Mouse (Mus musculus): ENCODE measurements around the gene Gm11114.

Gene Gm11114

DNA sequence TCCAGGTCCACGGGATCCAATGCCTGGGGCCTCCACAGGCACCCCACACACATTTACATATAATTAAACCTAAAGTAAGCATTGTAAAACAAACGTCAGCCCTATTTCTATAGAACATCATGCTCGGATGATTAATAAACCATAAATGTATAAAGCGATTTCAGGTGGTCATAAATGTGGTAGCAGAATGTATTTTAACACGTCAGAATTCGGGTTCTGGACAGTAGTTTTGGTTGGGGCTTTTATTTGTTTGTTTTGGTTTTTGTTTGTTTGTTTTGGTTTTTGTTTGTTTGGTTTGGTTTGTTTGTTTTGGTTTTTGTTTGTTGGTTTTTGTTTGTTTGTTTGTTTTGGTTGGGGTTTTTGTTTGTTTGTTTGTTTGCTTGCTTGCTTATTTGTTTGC is at the start of gene Gm11114:
TSS of gene Gm11114 (plus strand) at position 301 of the 400 bp plus-strand sequence.
- no peak for DNase-seq (ENCODE audit: extremely low read depth, low read depth, low spot score)

DNA sequence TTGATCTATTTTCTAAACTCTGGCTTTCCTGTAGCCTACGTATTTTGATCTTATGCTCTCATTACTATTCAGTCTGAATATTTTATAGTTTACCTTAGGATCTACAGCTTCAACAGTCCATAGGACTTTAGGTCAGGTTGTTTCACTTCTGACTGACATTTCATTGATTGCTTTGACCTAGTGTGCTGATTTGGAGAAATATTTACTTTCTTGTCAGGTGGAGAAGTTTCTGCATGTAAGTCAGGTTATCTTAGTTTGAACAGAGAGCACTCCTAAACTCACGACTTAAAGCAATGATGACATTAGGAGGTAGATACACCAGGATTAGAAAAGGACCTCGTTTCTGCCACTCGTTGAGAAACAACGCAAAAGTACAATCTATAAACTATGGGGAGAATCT is 45.7 kb upstream of the Gm11114 start:
- DNase-seq (ENCODE audit: extremely low read depth, low read depth, low spot score) = no peak

DNA sequence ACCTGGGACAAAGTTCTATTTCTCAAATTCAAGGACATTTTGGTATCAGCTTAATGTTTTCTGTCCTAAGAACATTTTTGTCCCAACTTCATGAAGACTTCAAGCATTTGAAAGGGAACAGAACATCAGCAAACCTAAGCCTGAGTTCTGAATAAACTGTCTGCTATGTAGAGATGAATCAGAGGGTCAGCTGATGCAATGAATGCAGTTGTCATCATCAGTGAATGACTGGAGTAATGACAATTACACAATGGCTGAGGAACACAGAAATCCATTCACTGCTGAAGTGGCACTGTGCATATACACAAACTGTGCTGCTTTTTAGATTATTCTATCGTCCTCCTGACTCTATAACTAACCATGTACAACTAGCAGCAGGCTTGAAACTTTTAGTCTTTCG is 38.5 kb upstream of the Gm11114 start:
- DNase-seq (ENCODE audit: extremely low read depth, low read depth, low spot score) = no peak

DNA sequence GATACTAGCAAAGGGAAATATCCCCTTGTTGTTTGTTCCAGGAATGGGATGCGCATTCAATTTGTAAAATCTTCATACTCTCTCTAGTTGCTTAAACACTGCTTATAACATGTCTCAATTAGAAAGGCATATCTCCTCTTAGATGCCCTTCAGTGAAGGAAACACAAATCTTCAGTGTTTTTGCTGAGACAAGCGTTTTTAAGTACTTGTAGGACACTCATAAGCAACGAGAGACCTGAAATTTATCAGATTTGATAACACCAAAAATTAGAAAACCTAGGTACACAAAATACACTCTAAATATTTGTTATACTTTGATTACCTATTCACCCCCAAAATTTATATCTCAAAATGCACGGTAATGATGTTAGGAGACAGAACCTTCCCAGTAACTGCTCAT is 9.7 kb upstream of the Gm11114 start:
- DNase-seq (ENCODE audit: extremely low read depth, low read depth, low spot score) = no peak

DNA sequence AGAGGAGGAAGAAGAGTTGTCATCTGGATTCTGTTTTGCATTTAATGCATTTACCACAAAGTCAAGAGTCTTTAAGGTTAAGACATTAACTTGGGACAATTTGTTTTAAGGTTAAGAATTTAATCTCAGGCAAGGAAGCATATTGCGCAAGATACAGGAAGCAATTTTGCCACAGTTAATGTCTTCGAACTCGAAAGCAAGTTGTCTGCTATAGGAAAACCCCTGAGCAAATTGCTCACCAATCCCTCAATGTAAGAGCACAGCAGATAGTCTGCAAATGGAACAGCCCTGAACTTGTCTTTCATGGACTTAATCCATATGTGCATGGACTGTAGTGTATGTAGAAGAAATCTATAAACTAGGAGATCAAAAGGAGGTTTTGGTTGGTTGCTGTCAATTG is 9.2 kb upstream of the Gm11114 start:
- DNase-seq (ENCODE audit: extremely low read depth, low read depth, low spot score) = no peak

DNA sequence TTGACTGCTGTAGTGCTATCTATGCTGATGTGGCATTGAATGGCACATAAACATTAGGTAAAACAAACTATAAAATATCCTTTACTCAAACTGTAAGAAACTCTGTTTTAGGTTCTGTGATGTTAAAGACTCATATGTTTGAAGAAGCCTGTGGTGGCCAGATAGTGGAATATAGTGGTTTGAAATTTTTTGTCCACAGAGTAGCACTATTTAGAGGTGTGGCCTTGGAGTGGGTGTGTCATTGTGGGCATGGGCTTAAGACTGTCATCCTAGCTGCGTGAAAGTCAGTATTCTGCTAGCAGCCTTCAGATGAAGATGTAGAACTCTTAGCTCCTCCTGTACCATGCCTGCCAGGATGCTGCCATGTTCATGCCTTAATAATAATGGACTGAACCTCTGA is 3.5 kb downstream of the Gm11114 start:
- no peak for DNase-seq (ENCODE audit: extremely low read depth, low read depth, low spot score)

DNA sequence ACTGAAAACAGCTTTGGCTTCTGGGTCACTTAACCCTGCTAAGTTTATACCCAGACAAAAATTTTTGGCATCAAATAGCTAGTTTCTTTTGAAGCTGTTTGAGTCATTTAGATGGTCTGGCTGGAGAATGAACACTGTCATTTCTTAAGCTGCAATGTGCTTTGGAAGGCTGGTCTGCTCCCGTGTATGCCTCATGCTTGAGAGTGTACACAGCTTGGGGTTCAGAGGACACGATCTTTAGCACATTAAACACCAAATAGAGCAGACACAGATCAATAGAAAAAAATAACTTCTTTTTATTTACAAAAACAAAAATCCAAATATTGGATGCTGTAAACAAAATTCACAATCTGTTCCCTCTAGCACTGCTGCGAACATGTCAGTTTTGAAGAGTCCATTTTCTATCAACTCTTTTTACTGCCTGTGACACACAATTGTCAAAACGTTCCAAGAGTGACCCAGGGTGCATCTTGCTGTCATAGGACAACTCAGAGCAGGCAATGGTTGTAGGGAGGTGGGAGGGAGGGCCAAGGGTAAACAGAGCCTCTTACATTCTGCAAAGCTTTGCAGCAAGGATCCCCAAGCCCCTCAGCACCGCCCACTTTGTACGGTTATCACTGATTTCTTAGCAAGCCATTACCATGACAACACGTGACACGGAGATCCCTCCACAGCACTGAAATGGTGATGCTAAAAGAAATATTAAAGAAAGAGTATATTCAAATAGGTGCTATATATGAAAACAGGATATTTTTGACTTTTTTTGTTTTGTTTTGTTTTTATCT is 7.8 kb downstream of the Gm11114 start:
- DNase-seq (ENCODE audit: extremely low read depth, low read depth, low spot score) = no peak

DNA sequence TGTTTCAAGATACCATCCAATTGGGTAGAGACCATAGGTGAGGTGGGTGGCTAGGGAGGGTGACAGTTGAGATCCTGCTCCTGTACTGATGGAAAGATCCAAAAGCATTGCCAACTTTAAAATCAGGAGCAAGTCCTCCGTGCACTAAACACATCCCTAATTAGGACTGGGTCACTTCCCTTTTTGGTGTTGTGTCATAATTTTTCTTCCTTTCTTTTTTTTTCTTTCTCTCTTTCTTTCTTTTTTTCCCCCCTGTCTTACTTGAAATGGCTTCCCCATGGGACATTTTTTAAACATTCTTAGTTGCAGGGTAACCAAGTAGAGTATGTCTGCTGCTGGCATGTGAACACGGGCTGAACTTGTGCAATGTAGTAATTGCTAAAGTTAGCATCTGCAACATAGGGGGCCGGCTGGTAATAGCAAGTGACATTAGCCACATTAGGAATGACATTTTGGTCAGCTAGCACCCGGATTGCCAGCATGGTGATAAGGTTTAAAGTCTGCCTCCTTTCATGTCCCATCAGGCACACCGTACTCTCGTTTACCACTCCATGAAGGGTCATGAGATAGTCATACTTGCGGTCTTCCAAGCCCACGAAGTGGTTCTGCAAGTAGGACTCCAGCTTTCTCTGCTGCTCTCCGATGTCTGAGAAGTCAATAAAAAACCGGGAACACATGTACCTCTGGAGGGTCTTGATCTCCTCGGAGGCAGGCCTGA is 11.7 kb downstream of the Gm11114 start:
- no peak for DNase-seq (ENCODE audit: extremely low read depth, low read depth, low spot score)

DNA sequence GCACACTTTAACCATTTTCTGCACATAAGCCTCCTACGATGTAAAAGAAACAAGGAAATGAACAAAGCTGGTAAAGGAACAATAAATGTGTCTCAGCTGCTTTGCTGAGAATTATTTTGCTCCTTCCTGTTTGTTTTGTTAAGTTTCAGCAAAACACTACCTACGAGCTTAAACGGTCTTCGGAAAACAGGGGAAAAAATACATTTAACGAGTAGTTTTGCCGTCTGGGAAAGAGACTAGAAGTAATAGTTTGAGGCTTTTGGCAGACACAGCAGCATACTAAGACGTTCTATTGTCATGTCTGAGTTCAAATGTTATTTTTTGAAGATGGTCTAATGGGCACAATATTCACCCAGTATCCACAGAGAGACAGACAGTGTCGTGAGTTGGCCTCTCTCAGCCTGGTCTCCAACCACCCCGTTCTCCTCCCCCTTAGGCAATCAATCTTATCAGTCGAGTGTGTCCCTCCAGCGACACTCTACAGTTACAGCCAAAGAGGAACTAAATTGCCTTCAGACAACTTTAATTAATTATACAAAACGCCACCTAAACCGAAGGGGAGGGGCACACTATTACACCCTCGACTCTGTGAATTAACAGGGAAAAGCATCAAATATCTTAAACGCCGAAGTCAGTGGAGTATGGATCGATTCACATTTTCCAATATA is 12.8 kb downstream of the Gm11114 start:
- DNase-seq (ENCODE audit: extremely low read depth, low read depth, low spot score) = no peak

DNA sequence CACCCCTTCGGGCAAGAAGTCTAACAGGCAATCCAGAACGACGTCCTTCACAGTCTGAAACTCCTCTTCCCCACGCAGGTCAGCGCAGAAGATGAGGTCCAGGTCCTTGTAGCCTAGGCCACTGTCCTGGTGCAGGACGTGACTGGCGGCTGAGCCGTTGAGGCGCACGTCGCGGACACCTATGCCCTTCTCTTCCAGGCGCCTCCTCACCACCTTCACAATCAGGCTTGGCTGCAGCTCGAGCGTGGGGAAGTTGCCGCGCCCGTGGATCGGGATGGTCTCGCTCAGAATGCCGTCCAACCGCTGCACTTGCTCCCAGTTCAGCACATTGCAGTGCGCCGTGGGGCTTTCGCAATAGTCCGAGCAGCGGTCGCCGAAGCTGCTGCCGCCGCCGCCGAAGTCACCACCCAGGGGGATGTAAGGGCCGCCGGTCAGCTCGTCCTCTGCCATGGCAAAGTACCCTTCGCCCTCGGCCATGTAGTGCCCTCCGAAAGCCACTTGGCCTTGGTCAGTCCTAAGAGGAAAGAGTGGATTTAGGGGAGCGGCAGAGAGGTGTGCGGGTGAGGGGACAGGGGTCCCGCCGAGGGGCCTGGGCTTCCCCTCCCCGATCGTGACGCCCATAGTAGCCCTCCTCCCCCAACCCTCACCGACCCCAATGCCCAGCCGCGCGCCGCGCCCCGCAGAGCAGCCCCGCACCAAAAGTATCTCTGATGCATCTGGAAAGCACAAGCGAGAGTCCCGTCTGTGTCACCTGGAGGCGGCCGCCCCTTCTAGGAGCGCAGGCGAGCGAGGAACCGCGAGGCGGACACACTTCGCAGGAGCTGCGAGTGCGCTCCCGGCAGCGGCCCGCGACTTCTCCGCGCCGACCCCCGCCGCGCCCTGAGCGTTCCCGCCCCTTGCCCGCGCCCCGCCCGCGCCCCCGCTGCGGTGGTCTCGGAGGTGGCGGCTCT is 14.0 kb downstream of the Gm11114 start:
- no peak for DNase-seq (ENCODE audit: extremely low read depth, low read depth, low spot score)

DNA sequence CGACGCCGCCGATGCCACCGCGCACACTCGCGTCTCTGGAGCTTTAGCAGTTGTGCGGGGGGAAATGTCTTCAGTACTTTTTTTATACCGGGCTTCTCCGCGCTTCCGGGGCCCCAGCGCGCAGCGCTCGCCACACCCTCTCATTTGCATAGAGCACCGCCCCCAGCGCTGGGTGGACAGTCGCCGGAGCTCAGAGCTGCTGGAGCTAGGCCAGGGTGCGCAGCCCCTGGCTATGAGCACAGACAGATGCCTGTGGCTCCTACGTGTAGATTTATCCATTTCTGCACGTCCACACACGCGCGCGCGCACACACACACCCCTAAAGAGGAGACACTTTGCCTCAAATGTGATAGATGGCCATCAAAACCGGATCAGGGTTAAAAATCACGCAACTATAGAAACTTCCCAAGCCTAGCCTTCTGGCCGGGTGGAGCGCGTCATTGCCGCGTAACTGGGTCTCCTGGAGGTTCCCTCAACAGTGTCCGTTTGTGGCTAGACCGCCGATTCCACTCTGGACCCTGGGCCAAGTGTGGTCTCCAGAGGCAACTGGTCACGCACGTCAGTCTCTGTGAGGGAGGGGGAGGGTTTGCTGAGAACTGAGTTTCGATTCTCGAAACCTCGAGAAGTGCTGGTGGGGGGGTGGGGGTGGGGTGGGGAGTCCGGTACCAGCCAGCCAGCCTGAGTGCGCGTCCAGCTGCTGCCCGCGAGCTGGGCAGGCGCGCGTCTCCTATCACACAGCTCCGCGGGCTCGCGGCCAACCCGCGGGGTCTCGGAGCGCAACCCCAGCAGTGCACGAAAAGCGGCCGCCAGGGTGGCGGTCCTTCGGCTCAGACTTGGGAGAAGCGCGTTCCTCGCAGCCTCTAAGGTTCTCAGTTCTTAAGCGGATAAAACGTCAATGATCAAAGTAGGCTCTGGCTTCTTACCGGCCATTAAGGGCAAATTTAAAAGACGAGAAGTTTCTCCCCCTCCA is 15.0 kb downstream of the Gm11114 start, which contains the start of gene Tent5a:
TSS of gene Tent5a (minus strand) at position 107 of the 970 bp plus-strand sequence.
- no peak for DNase-seq (ENCODE audit: extremely low read depth, low read depth, low spot score)

DNA sequence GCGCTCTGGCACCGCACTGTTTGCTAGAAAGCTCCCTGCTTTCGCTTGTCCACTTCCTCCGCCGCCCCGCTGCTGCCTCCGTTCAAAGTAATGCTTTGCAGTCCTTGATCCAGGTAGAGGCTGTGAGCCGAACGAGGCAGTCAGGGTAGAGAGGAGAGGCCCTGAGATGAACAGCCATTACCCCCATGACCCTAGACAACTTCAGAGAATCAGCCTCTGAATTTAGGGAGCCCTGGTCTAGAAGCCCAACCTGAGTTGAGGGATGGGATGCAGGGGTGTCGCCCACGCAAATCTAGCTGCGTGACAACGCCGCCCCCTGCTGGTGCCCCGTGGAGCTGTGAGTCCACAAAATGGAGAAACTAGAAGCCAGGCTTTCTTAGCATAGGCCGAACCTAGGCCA is 15.7 kb downstream of the Gm11114 start:
- no peak for DNase-seq (ENCODE audit: extremely low read depth, low read depth, low spot score)

DNA sequence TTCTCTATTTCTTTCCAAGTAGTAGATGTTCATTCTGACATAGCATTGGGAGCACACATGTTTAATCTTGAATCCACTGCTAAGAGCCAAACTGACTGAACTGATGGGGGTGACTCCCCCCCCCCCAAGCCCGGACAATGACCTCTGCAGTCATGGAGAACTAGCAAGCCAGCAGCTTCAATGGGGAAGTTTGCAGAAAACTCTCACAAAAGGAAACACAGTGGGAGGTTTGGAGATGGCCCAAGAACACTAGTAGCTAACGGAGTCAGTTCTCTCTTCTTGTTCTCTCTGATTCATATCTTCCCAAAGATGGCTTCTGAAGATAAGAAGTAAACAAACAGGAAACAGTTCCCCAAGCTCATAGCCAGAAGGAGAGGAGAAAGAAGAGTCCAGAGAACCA is 18.9 kb downstream of the Gm11114 start:
- no peak for DNase-seq (ENCODE audit: extremely low read depth, low read depth, low spot score)

DNA sequence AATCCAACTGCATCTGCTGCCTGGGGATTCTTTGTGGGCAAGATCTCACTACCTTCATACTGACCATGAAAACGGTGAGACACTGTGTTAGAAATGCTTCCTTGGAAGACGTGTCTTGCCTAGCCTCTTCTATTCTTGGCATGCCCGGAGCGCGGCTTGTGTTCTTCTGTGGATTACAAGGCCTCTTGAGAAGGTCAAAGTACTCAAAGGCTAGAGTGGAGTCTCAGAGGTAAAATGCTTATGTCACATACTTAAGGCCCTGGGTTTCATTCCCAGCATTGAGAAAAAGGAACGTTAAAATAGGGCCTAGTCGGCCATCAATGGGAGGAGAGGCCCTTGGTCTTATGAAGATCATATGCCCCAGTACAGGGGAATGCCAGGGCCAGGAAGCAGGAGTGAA is 23.5 kb downstream of the Gm11114 start:
- DNase-seq (ENCODE audit: extremely low read depth, low read depth, low spot score) = no peak

DNA sequence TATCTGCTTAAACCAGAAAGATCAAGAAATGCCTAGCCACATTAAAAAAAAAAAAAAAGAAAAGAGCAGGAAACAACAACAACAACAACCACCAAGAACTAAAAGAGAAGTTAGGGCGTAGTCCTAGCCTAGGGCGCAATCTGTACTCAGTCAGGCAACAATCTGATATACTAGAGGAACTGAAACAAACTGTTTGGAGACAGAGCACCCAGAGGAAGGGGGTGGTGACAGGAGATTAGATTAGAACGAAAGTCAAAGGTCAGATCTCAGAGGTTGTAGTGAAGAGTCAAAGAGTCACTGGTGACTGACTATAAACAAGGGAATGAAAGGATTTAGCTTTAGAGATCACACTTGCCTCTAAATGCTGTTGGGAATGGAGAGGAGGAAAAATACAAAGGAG is 27.7 kb downstream of the Gm11114 start:
- DNase-seq (ENCODE audit: extremely low read depth, low read depth, low spot score) = no peak

DNA sequence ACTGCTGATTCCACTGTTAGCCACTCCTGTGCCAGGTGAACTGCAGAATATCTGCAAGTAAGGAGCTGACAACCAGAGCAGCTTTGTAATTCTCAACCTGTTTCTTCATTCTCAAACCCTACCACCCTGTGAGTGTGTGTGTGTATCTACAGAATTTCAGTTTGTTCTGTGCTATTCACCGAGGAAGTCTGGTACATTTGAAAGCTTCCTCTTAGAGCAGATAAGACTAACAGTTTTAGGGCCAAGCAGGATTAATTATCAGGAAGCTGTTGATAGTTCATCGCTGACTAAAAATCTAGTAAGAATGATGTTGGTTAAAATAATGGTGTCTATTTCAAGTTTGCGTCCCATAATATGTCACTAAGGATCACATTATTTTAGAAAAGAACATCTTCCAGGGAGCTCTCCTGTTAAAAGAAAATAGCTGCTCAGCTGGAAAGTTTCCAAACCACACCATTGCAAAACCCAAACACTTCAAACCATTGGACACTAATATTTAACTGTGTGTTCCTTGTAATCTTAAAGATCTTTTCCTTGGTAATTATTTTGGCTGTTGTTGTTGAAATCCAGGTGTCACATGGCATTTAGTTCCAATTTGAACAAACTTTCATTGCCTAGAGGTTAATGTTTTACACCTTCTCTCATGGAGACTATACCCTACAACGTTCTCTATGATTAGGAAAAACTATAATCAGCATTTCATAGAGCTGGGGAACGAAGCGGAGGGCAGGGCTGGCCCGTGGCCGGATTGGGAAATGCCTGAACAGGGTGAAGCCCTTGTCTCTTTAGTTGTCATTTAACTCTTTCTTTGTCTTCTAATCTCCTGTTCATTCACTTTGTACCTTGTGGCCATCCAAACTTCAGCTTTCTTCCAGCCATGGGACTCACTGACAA is 30.6 kb downstream of the Gm11114 start:
- DNase-seq (ENCODE audit: extremely low read depth, low read depth, low spot score) = no peak

DNA sequence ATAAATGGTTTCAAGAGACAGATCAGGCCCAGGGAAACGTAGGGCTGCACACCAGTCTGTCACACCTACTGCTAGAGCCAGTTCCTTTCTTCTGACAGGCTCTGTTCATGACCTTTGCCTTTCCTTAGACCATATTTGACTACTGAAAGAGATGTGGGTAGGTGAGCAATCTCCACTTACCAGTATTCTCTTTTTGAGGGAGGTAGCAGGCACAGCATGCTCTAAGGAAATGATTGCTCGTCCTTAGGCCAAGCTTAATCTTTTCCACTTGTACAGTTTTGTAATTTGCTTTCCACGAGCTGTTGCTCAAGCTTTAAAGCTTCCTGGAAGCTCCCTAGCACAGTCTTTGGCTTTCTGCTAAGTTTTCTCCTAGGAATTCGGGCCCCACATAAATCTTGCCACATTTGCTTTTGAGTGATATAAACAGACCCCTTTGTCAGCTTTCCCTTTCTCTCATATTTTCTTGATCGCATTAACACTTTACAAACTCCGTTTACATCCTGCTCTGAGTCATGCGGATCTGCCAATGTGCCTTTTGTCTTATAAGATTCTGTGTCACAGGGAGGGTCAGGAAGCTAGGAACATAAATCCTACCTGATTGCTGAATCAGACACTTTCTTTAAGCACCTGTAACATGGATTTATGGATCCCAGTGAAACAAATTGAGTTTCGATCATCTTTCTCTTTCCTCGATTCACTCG is 35.4 kb downstream of the Gm11114 start:
- no peak for DNase-seq (ENCODE audit: extremely low read depth, low read depth, low spot score)

DNA sequence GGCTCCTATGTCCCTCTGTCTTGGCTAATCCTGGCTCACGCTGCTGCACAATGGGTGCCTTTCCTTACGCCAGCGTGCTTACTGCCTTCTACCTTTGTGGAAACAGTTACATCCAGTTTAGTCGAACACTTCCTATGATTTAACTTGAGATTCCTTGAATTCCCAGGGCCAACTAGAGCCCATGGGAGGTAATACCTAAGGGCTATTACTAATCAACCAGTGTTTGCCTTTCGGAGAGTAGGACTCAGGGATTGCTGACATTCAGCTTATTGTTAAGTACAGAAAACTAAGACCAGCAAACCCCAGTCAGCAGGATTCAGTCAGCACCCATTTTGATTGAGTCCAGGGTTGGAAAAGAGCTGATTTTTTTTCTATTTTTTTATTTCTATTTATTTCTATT is 43.0 kb downstream of the Gm11114 start:
- no peak for DNase-seq (ENCODE audit: extremely low read depth, low read depth, low spot score)
